Mouse (Mus musculus) liver, embryonic 14.5 days (tissue): ENCODE measurements around the gene Gab1.

Experiments used
- CTCF ChIP-seq: IDR thresholded peaks from 2 replicates; pipeline ENCODE4 v1.5.1; 2016; ENCODE audit warnings: antibody characterized with exemption, low read depth, control low read depth
- EP300 ChIP-seq: IDR thresholded peaks from 2 replicates; pipeline ENCODE4 v1.6.1; 2016; ENCODE audit warnings: antibody characterized with exemption, low read depth

GRCm38 (mm10) chr8:80825136-80825535, 55.2 kb downstream of the Gab1 start:
- TF ChIP-seq CTCF (no peak), EP300 (no peak)
